Mouse (Mus musculus): Measurements from ENCODE around the gene Efcab5. TPM values are rescaled to one million over a fixed set of nuclear protein-coding genes. Genes with fewer than 3 reads are reported as not detected.

Gene Efcab5
- polyA plus RNA-seq, 1 experiment from 2014 or later: 0.21 TPM

- WGBS: 95% methylated on average over 1 of the region's 1 CpGs
- H3K27ac ChIP-seq (ENCODE audit: low read depth, low read length): no peak overlapping the region
- H3K4me3 ChIP-seq (ENCODE audit: low read depth, low read length): no peak overlapping the region
- peaks cover 5% of the 10 kb centered on the region; the same call in 1 of the 2 replicates for H3K4me1 ChIP-seq (ENCODE audit: control insufficient read depth, insufficient read depth, low read length)
- H3K9ac ChIP-seq (ENCODE audit: low read length): no peak overlapping the region
- H3K27me3 ChIP-seq (ENCODE audit: control insufficient read depth, insufficient read depth, low read length): no peaks in the 10 kb centered on the region
- H3K36me3 ChIP-seq (ENCODE audit: control insufficient read depth, insufficient read depth, low read length): no peaks in the 10 kb centered on the region
- H3K4me2 ChIP-seq (ENCODE audit: low read depth): no peak overlapping the region
- no peak for DNase-seq (ENCODE audit: low spot score)
- no peaks in the 10 kb centered on the region for H3K9me3 ChIP-seq (ENCODE audit: control insufficient read depth, low read length)
- ATAC-seq (ENCODE audit: insufficient read depth, low FRiP score, low TSS enrichment): no peak
These were observed 25.4 kb upstream of the Efcab5 start for GRCm38 (mm10) chr11:77214142-77214692.

GRCm38 (mm10) chr11:77200703-77201102 is 11.9 kb upstream of the Efcab5 start:
- H3K4me2 ChIP-seq (ENCODE audit: low read depth): no peak overlapping the region
- H3K9me3 ChIP-seq (ENCODE audit: control insufficient read depth, low read length): no peaks in the 10 kb centered on the region
- DNase-seq (ENCODE audit: low spot score) (no peak), ATAC-seq (ENCODE audit: insufficient read depth, low FRiP score, low TSS enrichment) (no peak)
- no peak overlapping the region for H3K9ac ChIP-seq (ENCODE audit: low read length)
- no peak overlapping the region for H3K4me3 ChIP-seq (ENCODE audit: low read depth, low read length)
- H3K4me1 ChIP-seq (ENCODE audit: control insufficient read depth, insufficient read depth, low read length): no peaks in the 10 kb centered on the region
- no peaks in the 10 kb centered on the region for H3K36me3 ChIP-seq (ENCODE audit: control insufficient read depth, insufficient read depth, low read length)
- H3K27me3 ChIP-seq (ENCODE audit: control insufficient read depth, insufficient read depth, low read length): no peaks in the 10 kb centered on the region
- WGBS: 89% methylated on average over 1 of the region's 1 CpGs
- H3K27ac ChIP-seq (ENCODE audit: low read depth, low read length): no peak overlapping the region

- Histone ChIP-seq H3K4me1 (ENCODE audit: control insufficient read depth, insufficient read depth, low read length) (no peaks in the 10 kb centered on the region), H3K27ac (ENCODE audit: low read depth, low read length) (no peak overlapping the region), H3K4me2 (ENCODE audit: low read depth) (no peak overlapping the region), H3K36me3 (ENCODE audit: control insufficient read depth, insufficient read depth, low read length) (no peaks in the 10 kb centered on the region), H3K9ac (ENCODE audit: low read length) (no peak overlapping the region), H3K27me3 (ENCODE audit: control insufficient read depth, insufficient read depth, low read length) (no peaks in the 10 kb centered on the region), H3K9me3 (ENCODE audit: control insufficient read depth, low read length) (no peaks in the 10 kb centered on the region), H3K4me3 (ENCODE audit: low read depth, low read length) (no peak overlapping the region)
- no peak for ATAC-seq (ENCODE audit: insufficient read depth, low FRiP score, low TSS enrichment)
- WGBS: 55% methylated on average over 4 of the region's 4 CpGs
- DNase-seq (ENCODE audit: low spot score): no peak
These were observed 10.9 kb upstream of the Efcab5 start for GRCm38 (mm10) chr11:77199636-77200035.

- Histone ChIP-seq H3K4me2 (ENCODE audit: low read depth) (no peak overlapping the region), H3K4me3 (ENCODE audit: low read depth, low read length) (no peak overlapping the region), H3K27ac (ENCODE audit: low read depth, low read length) (no peak overlapping the region), H3K9me3 (ENCODE audit: control insufficient read depth, low read length) (no peaks in the 10 kb centered on the region), H3K27me3 (ENCODE audit: control insufficient read depth, insufficient read depth, low read length) (no peaks in the 10 kb centered on the region), H3K36me3 (ENCODE audit: control insufficient read depth, insufficient read depth, low read length) (no peaks in the 10 kb centered on the region), H3K4me1 (ENCODE audit: control insufficient read depth, insufficient read depth, low read length) (no peaks in the 10 kb centered on the region), H3K9ac (ENCODE audit: low read length) (no peak overlapping the region)
- ATAC-seq (ENCODE audit: insufficient read depth, low FRiP score, low TSS enrichment) (no peak), DNase-seq (ENCODE audit: low spot score) (no peak)
- WGBS: 38% methylated on average over 4 of the region's 4 CpGs
These were observed 7.7 kb upstream of the Efcab5 start for GRCm38 (mm10) chr11:77196181-77197143.

- whole genome bisulfite sequencing: 85% methylated on average over 11 of the region's 11 CpGs
- ATAC-seq (ENCODE audit: insufficient read depth, low FRiP score, low TSS enrichment): no peak
These were observed 6.8 kb upstream of the Efcab5 start for GRCm38 (mm10) chr11:77195360-77196109.

GRCm38 (mm10) chr11:77194762-77195161 is 6.0 kb upstream of the Efcab5 start:
- Histone ChIP-seq H3K9ac (ENCODE audit: low read length) (no peak overlapping the region), H3K36me3 (ENCODE audit: control insufficient read depth, insufficient read depth, low read length) (no peaks in the 10 kb centered on the region), H3K4me3 (ENCODE audit: low read depth, low read length) (no peak overlapping the region), H3K4me2 (ENCODE audit: low read depth) (no peak overlapping the region), H3K4me1 (ENCODE audit: control insufficient read depth, insufficient read depth, low read length) (no peaks in the 10 kb centered on the region), H3K27me3 (ENCODE audit: control insufficient read depth, insufficient read depth, low read length) (no peaks in the 10 kb centered on the region), H3K9me3 (ENCODE audit: control insufficient read depth, low read length) (no peaks in the 10 kb centered on the region), H3K27ac (ENCODE audit: low read depth, low read length) (no peak overlapping the region)
- DNase-seq (ENCODE audit: low spot score) (no peak), ATAC-seq (ENCODE audit: insufficient read depth, low FRiP score, low TSS enrichment) (no peak)
- 79% methylated on average over 1 of the region's 1 CpGs for WGBS

More at GRCm38 (mm10) chr11:77195360-77196109, 6.8 kb upstream of the Efcab5 start:
- no peaks in the 10 kb centered on the region for H3K36me3 ChIP-seq (ENCODE audit: control insufficient read depth, insufficient read depth, low read length)
- H3K9ac ChIP-seq (ENCODE audit: low read length): no peak overlapping the region
- no peaks in the 10 kb centered on the region for H3K27me3 ChIP-seq (ENCODE audit: control insufficient read depth, insufficient read depth, low read length)
- DNase-seq (ENCODE audit: low spot score): no peak
- no peak overlapping the region for H3K4me3 ChIP-seq (ENCODE audit: low read depth, low read length)
- H3K4me1 ChIP-seq (ENCODE audit: control insufficient read depth, insufficient read depth, low read length): no peaks in the 10 kb centered on the region
- no peaks in the 10 kb centered on the region for H3K9me3 ChIP-seq (ENCODE audit: control insufficient read depth, low read length)
- no peak overlapping the region for H3K27ac ChIP-seq (ENCODE audit: low read depth, low read length)
- H3K4me2 ChIP-seq (ENCODE audit: low read depth): no peak overlapping the region

GRCm38 (mm10) chr11:77193941-77194553 is 5.3 kb upstream of the Efcab5 start:
- H3K27ac ChIP-seq (ENCODE audit: low read depth, low read length): no peak overlapping the region
- ATAC-seq (ENCODE audit: insufficient read depth, low FRiP score, low TSS enrichment) (no peak), DNase-seq (ENCODE audit: low spot score) (no peak)
- H3K4me1 ChIP-seq (ENCODE audit: control insufficient read depth, insufficient read depth, low read length): no peaks in the 10 kb centered on the region
- no peak overlapping the region for H3K4me3 ChIP-seq (ENCODE audit: low read depth, low read length)
- H3K4me2 ChIP-seq (ENCODE audit: low read depth): no peak overlapping the region
- 28% methylated on average over 6 of the region's 6 CpGs for WGBS
- no peaks in the 10 kb centered on the region for H3K27me3 ChIP-seq (ENCODE audit: control insufficient read depth, insufficient read depth, low read length)
- H3K9me3 ChIP-seq (ENCODE audit: control insufficient read depth, low read length): no peaks in the 10 kb centered on the region
- no peaks in the 10 kb centered on the region for H3K36me3 ChIP-seq (ENCODE audit: control insufficient read depth, insufficient read depth, low read length)
- no peak overlapping the region for H3K9ac ChIP-seq (ENCODE audit: low read length)

GRCm38 (mm10) chr11:77193410-77193809 is 4.6 kb upstream of the Efcab5 start:
- Histone ChIP-seq H3K27me3 (ENCODE audit: control insufficient read depth, insufficient read depth, low read length) (no peaks in the 10 kb centered on the region), H3K9me3 (ENCODE audit: control insufficient read depth, low read length) (no peaks in the 10 kb centered on the region), H3K9ac (ENCODE audit: low read length) (no peak overlapping the region), H3K4me2 (ENCODE audit: low read depth) (no peak overlapping the region), H3K27ac (ENCODE audit: low read depth, low read length) (no peak overlapping the region), H3K4me3 (ENCODE audit: low read depth, low read length) (no peak overlapping the region), H3K4me1 (ENCODE audit: control insufficient read depth, insufficient read depth, low read length) (no peaks in the 10 kb centered on the region), H3K36me3 (ENCODE audit: control insufficient read depth, insufficient read depth, low read length) (no peaks in the 10 kb centered on the region)
- ATAC-seq (ENCODE audit: insufficient read depth, low FRiP score, low TSS enrichment): no peak
- no peak for DNase-seq (ENCODE audit: low spot score)
- 45% methylated on average over 5 of the region's 5 CpGs for WGBS

Measured in neural tube, embryonic 11.5 days (tissue).